Mouse (Mus musculus) 416B (cell line): ENCODE measurements around the gene Azin2.

ENCODE experiments used
- DNase-seq: peaks from one replicate; pipeline ENCODE4 v3.0.0; 2011; ENCODE audit warnings: low read depth

The Azin2 gene

GRCm38 (mm10) chr4:128962029-128962925, at the start of gene Azin2:
Gene Azin2 (minus strand): TSS chr4:128962442.
- peak; percentile 92 for DNase-seq

DNA sequence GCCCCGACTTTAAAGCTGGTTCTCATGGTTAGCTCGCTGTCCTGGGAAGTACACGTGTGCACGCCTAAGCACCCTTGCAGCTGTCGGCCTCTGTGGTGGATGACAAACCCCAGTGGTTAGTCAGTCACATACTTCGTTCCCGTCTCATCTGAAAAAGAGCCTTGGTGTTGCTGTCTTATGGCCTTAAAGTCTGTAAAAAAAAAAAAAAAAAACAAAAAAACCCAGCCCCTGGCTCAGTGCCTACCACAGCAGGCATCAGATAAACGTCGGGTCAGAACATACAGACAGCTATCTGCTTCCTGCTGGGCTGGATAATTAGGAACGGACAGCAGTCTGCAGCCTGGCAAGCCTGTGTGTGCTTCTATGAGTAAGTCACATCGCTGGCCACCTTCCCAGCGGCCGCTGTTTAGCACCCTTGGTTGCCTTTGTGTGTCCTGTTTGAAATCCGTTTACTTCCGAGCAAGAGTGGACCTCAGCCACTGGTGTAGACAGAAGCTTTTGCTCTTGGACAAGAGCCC, 49.4 kb upstream of the Azin2 start:
- DNase-seq, result peak; percentile 99

DNA sequence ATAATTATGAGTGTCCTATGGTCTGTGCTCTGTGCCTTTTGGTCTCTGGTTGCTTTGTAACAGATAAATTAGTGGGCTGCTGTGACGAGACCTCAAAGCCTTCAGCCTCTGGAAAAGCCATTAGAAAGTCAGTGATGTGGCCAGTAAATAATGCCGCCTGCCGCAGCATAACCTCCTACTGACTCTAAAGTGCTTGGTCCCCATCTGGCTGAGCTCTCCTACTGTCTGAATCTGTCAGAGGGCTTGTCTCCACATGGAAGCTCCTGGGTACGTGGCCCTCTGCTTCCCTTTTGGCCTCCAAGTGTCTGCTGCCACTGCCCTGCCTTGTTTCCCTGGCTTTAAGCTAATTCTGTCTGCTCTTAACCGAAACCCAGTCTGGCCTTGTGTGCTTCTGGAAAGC, 47.3 kb upstream of the Azin2 start:
- no peak for DNase-seq

- DNase-seq, result peak; percentile 93
These were observed 46.4 kb upstream of the Azin2 start for GRCm38 (mm10) chr4:129008672-129009071.

GRCm38 (mm10) chr4:129008006-129008519, 45.8 kb upstream of the Azin2 start:
- DNase-seq, result no peak

DNA sequence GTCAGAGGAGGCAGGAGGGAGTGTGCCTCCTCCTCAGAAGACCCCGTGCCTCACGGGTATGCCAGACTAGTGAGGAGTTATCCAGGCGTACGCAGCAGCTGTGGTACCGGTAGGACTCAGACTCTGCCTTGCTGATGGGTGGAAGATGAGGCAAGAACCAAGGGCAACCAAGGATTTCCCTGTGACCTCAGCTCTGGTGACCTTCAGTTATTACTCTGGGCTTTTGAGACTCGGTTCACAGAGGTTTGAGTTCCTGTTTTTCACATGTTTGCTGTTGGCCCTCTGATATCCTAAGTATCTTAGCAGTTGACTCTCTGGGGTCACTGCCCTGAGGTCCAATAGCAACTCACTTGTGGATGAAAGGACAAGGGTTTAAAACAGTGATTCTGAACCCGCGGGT, 41.5 kb upstream of the Azin2 start:
- no peak for DNase-seq

GRCm38 (mm10) chr4:129000786-129001185, 38.5 kb upstream of the Azin2 start:
- DNase-seq, result no peak

DNA sequence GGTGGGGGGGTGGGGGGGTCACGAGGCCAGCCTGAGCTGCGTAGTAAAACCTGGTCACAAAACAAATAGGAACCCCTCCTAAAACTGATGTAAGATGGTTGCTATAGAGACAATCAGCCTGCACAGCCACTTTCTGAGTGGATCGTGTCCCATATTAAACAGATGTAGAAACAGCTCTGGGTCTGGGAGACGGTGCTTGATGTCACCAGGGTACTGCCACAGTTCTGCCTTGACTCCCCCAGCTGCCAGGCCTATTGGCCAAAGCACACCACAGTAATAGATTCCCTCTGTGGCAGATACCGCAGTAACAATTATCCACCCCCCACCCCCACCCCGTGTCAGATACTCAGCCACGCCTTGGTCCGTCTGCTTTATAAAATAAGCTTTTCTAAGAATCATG, 36.2 kb upstream of the Azin2 start:
- DNase-seq, result no peak

GRCm38 (mm10) chr4:128997258-128997657, 35.0 kb upstream of the Azin2 start:
- DNase-seq, result no peak

DNA sequence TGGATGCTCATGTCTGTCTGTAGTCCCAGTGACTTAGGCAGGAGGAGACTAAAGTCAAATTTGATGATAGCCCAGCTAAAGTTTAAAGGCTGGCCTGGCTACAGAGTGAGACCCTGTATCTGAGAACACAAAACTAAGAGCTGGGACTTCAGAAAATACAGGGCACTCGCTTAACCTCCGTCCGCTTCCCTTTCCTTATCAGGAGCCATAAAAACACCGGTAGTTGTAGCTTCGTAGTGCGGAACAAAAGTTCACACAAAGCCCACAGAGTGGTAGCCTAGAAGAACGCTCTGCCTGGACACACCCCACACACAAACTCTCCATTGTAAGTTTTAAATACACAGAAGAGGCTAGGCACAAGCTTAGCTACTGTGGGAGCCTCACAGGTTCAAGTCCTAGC, 33.0 kb upstream of the Azin2 start:
- no peak for DNase-seq

- DNase-seq, result peak; percentile 62
These were observed 31.4 kb upstream of the Azin2 start for GRCm38 (mm10) chr4:128993675-128994074.

- DNase-seq, result peak; percentile 98
These were observed 30.9 kb upstream of the Azin2 start for GRCm38 (mm10) chr4:128993025-128993662.

GRCm38 (mm10) chr4:128992176-128992575, 29.9 kb upstream of the Azin2 start:
- DNase-seq, result peak; percentile 57

DNA sequence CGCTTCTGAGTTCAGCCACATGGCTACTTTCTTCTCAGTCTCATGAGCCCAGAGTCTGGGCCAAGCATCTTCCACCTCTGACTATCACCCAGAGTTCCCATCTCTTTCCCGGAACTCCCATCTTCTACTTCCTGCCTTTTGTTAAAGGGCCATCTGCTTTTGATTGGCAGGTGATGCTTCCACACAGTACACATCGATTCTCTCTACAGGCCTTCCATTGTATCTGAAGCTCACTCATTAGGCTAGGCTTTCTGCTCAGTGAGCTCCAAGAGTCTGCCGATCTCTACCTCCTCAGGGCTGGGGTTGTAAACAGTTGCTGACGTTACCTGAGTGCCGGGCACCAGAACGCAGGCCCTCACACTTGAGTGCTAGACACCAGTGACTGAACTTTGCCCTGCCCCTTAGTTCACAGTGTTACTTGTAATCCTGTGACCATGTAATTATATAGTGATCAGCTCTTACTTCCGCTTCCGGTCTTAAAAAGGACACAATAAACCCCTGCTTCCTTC, 29.3 kb upstream of the Azin2 start, which contains the start of gene Ak2:
Gene Ak2, plus strand, starts transcription at position 459 of the 509 bp plus-strand sequence.
- no peak for DNase-seq

GRCm38 (mm10) chr4:128989678-128990077, 27.4 kb upstream of the Azin2 start:
- DNase-seq, result no peak

GRCm38 (mm10) chr4:128988911-128989310, 26.7 kb upstream of the Azin2 start:
- no peak for DNase-seq

- no peak for DNase-seq
These were observed 22.4 kb upstream of the Azin2 start for GRCm38 (mm10) chr4:128984600-128984999.

- peak; percentile 72 for DNase-seq
These were observed 21.4 kb upstream of the Azin2 start for GRCm38 (mm10) chr4:128983656-128984055.

DNA sequence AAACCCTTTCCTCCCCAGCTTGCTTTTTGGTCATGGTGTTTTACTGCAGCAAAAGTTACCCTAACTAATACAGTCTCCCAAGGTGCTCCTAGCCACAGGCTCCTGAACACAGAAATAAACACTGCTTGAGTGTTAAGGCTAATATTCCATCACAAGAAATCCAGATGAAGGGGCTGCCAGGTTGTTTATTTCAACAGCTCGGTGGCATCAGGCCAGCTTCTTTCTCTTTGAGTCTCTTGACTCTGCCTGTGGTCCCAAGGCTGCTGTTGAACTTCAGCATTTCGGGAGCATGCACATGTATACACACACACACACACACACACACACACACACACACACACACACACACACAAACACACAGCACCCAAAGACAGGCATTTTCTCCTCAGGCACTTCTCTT, 20.9 kb upstream of the Azin2 start:
- no peak for DNase-seq

DNA sequence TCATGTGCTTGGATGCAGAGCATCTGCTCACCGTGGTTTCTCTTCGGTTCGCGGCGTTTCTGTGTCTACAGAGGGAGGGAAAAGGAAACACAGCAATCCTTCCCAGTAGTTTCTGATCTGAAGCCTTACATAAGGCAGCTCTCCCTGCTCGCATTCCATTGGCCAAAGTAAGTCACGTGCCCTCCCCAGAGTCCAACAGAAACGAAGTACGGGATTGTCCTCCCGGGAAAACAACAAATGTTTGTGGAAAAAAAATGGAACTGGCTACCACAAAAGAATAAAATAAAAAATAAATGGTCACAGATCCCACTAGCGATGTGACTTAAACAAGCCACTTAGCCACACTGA, 19.6 kb upstream of the Azin2 start:
- peak; percentile 84 for DNase-seq

DNA sequence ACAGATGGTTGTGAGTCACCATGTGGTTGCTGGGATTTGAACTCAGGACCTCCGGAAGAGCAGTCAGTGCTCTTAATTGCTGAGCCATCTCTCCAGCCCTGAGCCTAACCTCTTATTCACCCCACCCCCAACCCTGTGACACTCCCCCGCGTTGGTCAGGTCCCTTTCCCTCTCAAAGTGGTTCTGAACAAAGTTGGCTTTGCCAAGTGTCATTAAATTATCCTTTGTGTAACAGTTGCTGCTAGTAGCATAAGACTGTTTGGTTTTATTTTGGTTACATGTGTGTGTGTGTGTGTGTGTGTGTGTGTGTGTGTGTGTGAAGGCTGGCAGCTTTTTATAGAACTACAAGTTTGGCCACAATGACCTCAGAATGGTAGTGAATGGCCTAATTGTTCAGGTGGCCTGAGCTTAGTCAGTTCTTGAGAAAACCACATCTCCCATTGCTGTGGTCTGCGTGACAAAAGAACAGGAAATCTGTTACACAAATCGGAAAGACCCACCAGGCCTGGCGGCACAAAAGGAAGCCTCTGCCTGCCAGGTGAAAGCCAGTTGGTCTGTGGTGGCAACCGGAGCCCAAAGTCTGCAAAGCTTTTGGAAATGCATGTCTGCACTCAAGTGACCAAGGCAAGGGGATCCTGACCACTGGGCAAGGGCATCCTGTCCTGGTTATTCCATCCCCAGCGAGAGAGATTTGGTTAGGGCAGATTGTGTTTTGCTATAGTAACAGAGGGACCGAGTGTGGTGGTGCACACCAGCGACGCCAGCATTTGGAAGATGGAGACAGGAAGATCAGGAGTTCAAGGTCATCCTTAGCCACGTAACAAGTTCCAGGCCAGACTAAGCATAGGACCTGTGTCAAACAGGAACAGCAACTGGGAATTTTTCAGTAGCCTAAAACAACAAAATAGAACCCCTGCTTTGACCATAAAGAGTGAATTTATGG, 18.9 kb upstream of the Azin2 start:
- DNase-seq, result peak; percentile 100

DNA sequence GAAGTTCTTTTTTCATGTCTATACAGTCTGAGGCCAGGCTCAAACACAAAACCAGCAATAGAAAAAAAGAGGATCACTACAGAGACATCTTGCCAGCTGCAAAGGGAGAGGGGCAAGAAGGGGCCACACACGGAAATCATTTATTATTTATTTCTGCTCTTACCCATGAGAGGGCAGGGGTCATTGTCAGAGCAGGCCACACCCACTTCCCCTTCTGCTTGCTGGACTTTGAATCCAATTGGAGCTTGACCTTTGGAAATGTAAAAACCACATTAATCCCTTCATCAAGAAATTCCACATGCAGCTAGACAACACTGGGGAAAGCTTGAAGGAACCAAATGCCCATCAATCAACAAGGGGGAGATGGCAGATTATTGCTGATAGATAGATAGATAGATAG, 16.4 kb upstream of the Azin2 start:
- DNase-seq, result no peak
